Mouse (Mus musculus) hindbrain, embryonic 15.5 days (tissue): ENCODE data around the gene Pigg. TPM values are rescaled to one million over a fixed set of nuclear protein-coding genes. Genes with fewer than 3 reads are reported as not detected.

ENCODE experiments used
- ATAC-seq: fragments of 200-750 bp; cut with Nextera tagmentation; 2 replicates; pipeline ENCODE4 v1.8.0; 2017; ENCODE audit warnings: low read depth, moderate number of reproducible peaks, moderate TSS enrichment; ENCODE audit not compliant: low FRiP score
- H3K27ac ChIP-seq: fragments of 300-500 bp; sonication (generic); replicated peaks from 2 replicates; pipeline ENCODE4 v1.5.1; 2015; ENCODE audit warnings: mild to moderate bottlenecking, inconsistent platforms
- H3K27me3 ChIP-seq: fragments of 300-500 bp; sonication (generic); 2 replicates; pipeline ENCODE4 v1.6.1; 2015; ENCODE audit warnings: control low read depth, inconsistent platforms
- H3K36me3 ChIP-seq: fragments of 300-500 bp; sonication (generic); 2 replicates; pipeline ENCODE4 v1.6.1; 2015; ENCODE audit warnings: control low read depth, inconsistent platforms
- H3K4me1 ChIP-seq: fragments of 300-500 bp; sonication (generic); replicated peaks from 2 replicates; pipeline ENCODE4 v1.6.1; 2015; ENCODE audit warnings: control low read depth, inconsistent platforms
- H3K4me2 ChIP-seq: fragments of 300-500 bp; sonication (generic); 2 replicates; pipeline ENCODE4 v1.6.1; 2015; ENCODE audit warnings: moderate library complexity, mild to moderate bottlenecking, inconsistent platforms
- H3K4me3 ChIP-seq: fragments of 300-500 bp; sonication (generic); 2 replicates; pipeline ENCODE4 v1.5.1; 2015; ENCODE audit warnings: mild to moderate bottlenecking, inconsistent platforms
- H3K9ac ChIP-seq: fragments of 300-500 bp; sonication (generic); 2 replicates; pipeline ENCODE4 v1.6.1; 2015; ENCODE audit warnings: inconsistent platforms
- H3K9me3 ChIP-seq: fragments of 300-500 bp; sonication (generic); 2 replicates; pipeline ENCODE4 v1.6.1; 2016; ENCODE audit warnings: control low read depth, inconsistent platforms
- WGBS: fragments of 180-500 bp; shearing (Covaris S2); methylation state at CpG from one replicate; pipeline ENCODE4 v1.1.7; 2015; 5-methylcytosine and 5-hydroxymethylcytosine counted together
- polyA plus RNA-seq: library from polyadenylated mRNA; unstranded; fragments of >200 nt; fragmentation: Nextera tagmentation; extraction: Ambion mirVana; gene quantifications from 2 replicates; pipeline ENCODE4 v1.2.1, GENCODE M21; 2015

The Pigg gene
- polyA plus RNA-seq, 1 experiment from 2014 or later, result 4.9 TPM

GRCm38 (mm10) chr5:108386449-108386848, 74.0 kb downstream of the Pigg start:
- 79% methylated on average over 4 of the region's 4 CpGs for WGBS
- Histone ChIP-seq H3K4me3 (no peak overlapping the region), H3K9ac (no peak overlapping the region), H3K27ac (no peak overlapping the region), H3K36me3 (no peaks in the 10 kb centered on the region), H3K4me1 (no peaks in the 10 kb centered on the region), H3K27me3 (no peaks in the 10 kb centered on the region), H3K9me3 (no peaks in the 10 kb centered on the region), H3K4me2 (no peak overlapping the region)
- ATAC-seq, result no peak

GRCm38 (mm10) chr5:108388201-108388600, 75.8 kb downstream of the Pigg start, which contains the start of gene Pde6b:
Gene Pde6b (plus strand): TSS chr5:108388391.
- H3K36me3 ChIP-seq, result no peaks in the 10 kb centered on the region
- no peak for ATAC-seq
- no peak within 1 kb of the TSS for H3K27ac ChIP-seq
- no peak within 1 kb of the TSS for H3K4me3 ChIP-seq
- H3K9me3 ChIP-seq, result no peaks in the 10 kb centered on the region
- H3K9ac ChIP-seq, result no peak within 1 kb of the TSS
- no peaks in the 10 kb centered on the region for H3K27me3 ChIP-seq
- 79% methylated on average over 7 of the region's 7 CpGs for WGBS
- no peak within 1 kb of the TSS for H3K4me2 ChIP-seq
- H3K4me1 ChIP-seq, result no peaks in the 10 kb centered on the region

DNA sequence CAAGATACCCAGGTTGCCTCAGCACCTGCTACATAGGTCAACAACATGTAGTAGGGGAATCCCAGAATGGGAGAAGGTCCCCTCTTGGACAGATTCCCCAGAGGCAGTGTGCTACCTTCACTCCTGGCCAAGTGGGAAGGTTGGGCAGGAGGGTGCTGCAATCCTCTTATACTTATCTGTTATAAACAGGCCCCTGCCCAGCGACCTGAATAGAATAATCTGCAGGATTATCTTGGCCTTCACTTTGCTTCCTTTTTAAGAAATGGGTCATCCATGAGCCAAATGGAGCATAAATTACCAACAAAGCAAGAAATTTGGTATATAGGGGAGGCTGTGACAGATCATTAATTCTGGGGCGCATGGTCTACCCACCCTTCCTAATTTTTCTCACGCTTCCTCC, 77.3 kb downstream of the Pigg start:
- no peaks in the 10 kb centered on the region for H3K36me3 ChIP-seq
- no peak overlapping the region for H3K4me3 ChIP-seq
- no peaks in the 10 kb centered on the region for H3K9me3 ChIP-seq
- H3K4me2 ChIP-seq, result no peak overlapping the region
- 78% methylated on average over 3 of the region's 3 CpGs for WGBS
- no peak overlapping the region for H3K9ac ChIP-seq
- ATAC-seq, result no peak
- H3K4me1 ChIP-seq, result no peaks in the 10 kb centered on the region
- H3K27me3 ChIP-seq, result no peaks in the 10 kb centered on the region
- H3K27ac ChIP-seq, result no peak overlapping the region

Other genes with a start within 250 kb of the Pigg start
- gene Mtf2, start 246.9 kb upstream of the Pigg start, polyA plus RNA-seq, result 94.1 and 97.9 TPM in 2 replicates
- gene Tmed5, start 180.0 kb upstream of the Pigg start, polyA plus RNA-seq, result 23.4 and 26.5 TPM in 2 replicates
- 3.2 and 3.6 TPM in 2 replicates for gene Ccdc18, start 179.7 kb upstream of the Pigg start, polyA plus RNA-seq
- gene Dr1, start 43.7 kb upstream of the Pigg start, polyA plus RNA-seq, result 39.8 and 41.8 TPM in 2 replicates
- 2.8 and 3.8 TPM in 2 replicates for gene Gm42517, start 55.3 kb downstream of the Pigg start, polyA plus RNA-seq
- gene Pde6b, start 75.8 kb downstream of the Pigg start, polyA plus RNA-seq, result 0.12 and 0.13 TPM in 2 replicates
- 430 and 504 TPM in 2 replicates for gene Atp5k, start 121.8 kb downstream of the Pigg start, polyA plus RNA-seq
- gene Mfsd7a, start 136.3 kb downstream of the Pigg start, polyA plus RNA-seq, result 0.09 and 0.22 TPM in 2 replicates
- gene Pcgf3, start 148.6 kb downstream of the Pigg start, polyA plus RNA-seq, result 24.0 and 24.3 TPM in 2 replicates
- gene Cplx1, start 237.4 kb downstream of the Pigg start, polyA plus RNA-seq, result 170 and 187 TPM in 2 replicates